Mouse (Mus musculus): ENCODE measurements around the gene Lrrc75a.
"Not testable (repeated sequence)": the region's sequence is repeated elsewhere in the genome, so short reads cannot be mapped to it uniquely, and the experiment has no call there.

Lrrc75a gene

DNA sequence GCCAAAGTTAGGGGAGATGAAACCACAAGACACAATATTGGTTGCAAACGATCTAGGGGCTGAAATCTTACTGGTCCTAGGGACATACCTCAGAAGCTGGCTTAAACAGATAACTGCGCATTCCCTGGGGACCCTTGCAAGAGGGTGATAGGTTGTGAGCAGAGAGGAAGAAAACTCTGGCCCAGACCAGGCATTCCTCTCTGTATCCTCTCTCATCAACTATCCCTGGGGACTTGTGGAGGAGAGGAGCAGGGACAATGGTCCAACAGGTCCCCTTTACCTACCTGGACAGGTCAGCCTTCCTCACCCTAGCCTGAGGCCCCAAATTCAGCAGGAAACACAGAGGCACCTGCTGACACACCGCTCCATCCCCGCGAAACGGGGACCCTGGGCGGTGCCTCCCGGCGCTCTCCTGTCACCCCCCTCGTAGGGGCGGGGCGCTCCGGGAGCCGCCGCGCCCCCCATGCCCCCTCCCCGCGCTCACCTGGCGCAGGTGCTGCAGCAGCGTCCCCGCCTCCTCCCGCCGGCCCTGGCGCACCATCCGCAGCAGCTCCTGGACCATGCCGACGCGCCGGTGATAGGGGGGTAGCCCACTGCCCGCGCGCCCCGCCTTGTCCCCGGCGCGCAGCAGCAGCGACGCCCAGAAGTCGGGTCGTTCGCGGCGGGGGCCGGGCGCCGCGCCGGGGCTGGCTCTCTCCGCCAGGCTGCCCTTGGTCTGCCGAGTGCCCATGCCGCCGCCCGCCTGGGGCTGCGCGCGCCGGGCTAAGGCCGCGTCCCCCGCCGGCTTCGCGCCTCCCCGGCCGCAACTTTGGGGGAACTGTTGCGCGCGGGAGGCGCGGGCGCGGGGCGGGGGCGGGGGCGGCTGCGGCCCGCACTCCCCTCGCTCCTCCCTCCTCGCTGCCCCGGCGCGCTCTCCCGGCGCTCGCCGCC lies at the start of gene Lrrc75a:
TSS of gene Lrrc75a (minus strand) at position 863 of the 930 bp plus-strand sequence.
- DNase-seq (ENCODE audit: low read depth): no peak

DNA sequence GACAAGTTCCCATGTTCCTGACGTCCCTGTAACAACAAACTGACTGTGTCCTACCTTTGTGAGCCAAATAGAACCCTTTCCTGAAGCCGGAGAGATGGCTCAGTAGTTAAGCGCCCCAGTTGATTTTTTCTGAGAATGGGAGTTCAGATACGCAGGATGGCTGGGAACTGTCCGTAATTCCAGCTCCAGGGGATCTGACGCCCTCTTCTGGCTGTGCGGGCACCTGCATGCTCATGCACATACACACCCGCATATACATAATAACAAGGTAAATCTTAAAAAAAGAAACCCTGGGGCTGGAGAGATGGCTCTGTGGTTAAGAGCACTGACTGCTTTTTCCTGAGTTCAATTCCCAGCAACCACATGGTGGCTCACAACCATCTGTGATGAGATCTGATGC lies 46.8 kb upstream of the Lrrc75a start:
- peak; percentile 29 for DNase-seq (ENCODE audit: low read depth)

DNA sequence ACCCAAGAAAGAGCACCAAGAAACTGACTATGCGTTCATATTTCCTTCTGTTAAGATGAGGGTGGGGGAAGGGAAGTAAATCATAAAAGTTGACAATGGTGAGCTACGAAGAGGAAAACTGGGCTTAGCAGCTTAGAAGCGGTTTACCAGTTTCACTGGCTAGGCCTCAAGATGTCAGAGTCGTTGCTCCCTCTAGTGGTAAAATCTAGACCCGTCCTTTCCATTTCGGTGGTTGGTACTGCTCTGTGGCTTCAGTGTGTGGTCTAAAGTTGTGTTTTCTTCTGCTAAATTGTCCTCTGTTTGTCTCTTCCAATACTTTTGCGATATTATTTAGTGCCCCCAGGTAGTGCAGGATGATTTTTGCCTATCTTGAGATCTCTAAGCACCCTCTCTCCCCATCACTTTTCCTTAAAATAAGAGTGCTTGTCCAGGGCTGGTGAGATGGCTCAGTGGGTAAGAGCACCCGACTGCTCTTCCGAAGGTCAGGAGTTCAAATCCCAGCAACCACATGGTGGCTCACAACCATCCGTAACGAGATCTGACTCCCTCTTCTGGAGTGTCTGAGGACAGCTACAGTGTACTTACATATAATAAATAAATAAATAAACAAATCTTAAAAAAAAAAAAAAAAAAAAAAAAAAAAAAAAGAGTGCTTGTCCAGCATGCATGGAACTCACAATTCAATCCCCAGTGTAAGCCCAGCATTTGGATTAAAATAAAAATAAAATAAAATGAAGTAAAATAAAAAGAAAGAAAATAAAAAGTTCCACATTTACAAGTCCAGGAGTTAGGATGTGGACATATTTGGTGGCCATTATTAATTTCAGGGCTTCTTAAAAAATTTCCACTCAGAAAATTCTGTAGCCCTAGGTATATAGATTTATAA lies 45.2 kb upstream of the Lrrc75a start:
- peak; percentile 89 for DNase-seq (ENCODE audit: low read depth)

DNA sequence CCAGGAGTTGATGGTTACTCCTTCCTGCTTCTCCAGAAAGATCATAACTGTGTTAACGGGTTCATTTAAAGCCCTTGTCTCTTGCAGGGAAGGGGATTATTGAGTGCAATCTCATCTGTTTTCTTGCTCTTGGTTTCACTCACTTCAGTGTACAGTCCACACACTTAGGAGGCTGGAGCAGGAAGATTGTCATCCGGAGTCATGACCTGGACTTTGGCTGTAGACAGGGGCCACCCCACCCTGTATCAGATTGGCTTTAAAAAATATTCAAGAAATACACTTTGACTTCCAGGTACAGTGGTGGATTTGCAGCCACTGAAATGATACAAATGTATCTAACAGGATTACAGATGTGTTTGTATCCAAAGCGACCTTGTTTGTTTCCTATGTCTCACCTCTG lies 43.3 kb upstream of the Lrrc75a start:
- DNase-seq (ENCODE audit: low read depth): no peak

DNA sequence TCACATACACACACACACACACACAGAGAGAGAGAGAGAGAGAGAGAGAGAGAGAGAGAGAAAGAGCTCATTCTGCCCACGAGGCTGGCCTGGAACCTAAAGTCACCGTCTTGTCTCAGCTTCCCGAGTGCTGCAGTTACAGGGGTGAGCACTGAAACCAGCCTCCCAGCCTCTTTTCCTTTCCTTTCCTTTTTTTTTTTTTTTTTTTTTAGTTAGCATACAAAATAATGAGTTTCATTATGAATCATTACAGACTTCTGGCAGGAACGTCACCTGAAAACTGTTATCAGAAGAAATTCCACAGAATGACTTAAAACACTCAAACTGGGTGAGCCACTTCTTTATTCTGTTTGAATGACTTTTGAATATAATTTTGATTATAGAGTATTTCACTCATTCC lies 31.6 kb upstream of the Lrrc75a start:
- DNase-seq (ENCODE audit: low read depth): no peak

DNA sequence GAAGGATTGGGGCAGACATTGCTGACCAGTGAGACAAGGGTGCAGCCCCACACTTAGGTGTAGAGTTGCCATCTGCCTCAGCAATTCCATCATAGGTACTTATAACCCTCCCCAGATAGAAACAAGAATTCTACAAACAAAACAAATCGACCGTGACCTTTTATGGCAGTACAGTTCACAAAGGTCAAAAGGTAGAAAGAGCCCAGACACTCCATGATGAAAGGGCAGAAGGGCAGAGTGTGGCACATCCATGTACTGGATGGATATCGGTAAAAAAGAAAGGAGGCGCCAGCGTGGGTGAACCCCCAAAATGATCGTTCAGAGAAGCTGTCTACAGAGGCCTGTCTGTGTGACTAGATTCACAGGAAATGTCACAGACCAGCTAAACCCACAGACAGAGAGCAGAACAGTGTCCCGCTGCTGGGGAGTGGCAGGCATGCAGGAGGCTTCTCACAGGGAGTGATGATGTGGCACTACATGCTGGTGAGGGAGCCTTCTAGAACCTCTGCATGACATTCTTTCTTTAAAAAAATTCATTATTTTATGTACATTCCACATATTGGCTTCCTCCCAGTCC lies 30.5 kb upstream of the Lrrc75a start:
- DNase-seq (ENCODE audit: low read depth): no peak

DNA sequence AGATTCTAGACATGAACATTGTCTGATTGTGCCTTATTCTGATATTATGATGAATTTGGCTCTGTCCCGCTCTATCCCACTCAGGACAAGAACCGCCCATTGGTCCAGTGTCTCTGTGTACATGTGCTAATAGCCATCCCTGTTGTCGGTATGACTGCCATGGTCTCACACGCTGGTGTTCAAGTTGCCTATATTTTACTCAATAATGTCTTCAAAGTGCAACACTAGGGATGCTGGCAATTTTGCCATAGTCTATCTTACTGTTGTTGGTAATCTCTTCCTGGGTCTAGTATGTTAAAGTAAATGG lies 27.9 kb upstream of the Lrrc75a start:
- no peak for DNase-seq (ENCODE audit: low read depth)

DNA sequence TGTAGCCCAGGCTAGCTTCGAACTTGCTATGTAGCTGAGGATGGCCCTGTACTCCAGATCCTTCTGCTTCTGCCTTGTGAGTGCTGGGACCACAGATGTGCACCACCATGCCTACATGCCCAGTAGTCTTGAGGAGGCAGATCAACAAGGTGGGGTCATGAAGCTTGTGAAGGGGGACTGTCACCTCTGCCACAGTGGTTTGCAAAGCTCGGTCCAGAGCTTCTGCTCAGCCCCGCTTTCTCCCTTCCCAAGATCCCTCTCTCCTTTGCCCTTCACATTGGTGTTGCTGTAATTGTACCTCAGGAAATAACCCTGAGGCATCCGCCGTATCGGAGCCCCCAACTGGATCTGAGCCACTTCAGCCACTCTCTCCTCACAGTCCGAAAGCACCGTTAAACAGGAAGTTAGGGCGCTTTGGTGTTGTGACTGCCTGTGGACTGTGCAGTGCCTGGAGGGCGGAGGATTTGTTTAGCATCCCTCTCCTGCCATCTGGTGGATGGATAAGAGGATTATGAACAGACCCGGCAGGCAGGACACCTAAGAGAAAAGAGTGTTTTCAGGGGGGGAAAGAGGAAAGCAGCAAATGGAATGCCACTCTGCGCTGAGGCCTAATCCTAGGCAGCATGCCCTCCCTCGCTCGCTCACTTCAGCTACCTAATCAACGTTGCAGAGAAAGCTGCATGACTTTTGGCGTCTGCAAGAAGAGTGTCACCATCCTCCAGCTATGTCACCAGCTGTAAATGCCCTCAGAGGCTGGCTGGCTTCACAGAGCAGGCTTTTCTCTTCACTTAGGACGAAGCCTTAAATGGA lies 27.4 kb upstream of the Lrrc75a start:
- DNase-seq (ENCODE audit: low read depth): peak; percentile 93

DNA sequence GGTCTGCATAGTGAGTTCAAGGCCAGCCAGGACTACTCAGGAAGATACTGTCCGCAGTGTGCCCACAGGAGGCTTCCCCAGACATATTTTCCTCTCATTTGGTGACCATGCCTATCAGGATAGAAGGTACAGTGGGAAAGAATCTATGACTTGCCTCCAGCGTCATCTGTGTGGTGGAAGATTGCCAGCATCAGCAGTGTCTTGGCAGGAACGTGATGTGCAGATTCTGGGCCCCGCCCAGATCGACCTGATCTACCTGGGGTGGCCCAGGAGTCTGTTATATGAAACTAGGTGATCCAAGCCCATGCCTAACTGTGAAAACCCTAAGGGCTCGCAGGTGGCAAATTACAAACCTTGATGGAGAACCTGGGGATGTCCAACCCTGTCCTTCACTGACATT lies 21.7 kb upstream of the Lrrc75a start:
- no peak for DNase-seq (ENCODE audit: low read depth)

DNA sequence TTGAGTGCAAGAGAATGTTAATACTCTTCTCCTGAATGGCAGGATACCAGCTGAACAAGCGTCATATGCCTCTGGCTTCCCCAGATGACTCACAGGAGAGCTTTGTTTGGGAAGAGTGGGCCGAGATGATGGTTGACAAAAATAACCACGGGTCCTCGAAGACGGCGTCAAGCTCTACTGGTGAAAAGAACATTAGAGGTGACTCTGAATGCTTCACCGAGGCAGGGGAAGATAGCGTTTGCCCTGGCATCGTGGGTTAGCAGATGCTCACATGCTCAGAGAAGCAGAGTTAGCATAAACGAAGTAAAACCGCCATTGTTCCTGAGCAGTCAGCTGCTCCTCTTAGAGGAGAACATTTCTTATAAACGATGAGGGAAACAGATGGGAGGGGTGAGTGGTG lies 21.1 kb upstream of the Lrrc75a start:
- DNase-seq (ENCODE audit: low read depth): no peak

DNA sequence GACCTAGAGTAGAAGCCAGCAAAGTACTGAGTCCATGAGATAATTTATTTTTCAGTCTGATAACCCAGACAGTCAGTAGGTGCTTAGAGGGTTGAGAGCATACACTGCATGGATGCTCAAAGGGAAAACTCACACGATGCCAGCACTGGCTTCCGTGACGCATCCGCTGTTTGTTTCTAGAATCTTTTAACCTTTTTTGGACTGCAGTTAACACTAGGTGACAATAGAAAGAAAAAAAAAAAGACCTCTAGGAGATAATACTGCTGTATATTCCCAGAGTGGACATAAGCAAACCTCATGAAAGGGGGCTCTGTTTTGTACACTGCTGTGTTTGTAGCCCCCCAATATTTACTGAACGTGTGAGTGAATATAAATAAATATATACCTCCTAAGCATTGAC lies 20.7 kb upstream of the Lrrc75a start:
- no peak for DNase-seq (ENCODE audit: low read depth)

DNA sequence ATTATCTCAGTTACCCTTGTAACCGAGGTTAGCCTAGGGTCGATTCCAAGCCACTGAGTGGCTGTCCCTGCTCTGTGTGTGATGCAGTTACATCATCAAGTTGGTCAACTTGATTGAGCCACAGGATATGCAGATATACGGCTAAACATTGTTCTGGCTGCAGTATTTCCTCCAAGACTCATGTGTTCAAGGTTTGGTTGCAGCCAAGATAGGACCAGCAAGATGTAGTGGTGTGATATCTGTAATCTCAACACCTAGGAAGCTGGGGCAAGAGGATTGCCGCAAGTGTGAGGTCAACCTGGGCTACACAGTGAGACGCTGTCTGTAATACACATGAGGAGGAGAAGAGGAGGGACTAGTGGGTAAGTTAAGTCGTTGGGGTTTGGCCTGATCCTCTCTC lies 15.9 kb upstream of the Lrrc75a start:
- DNase-seq (ENCODE audit: low read depth): peak; percentile 92

DNA sequence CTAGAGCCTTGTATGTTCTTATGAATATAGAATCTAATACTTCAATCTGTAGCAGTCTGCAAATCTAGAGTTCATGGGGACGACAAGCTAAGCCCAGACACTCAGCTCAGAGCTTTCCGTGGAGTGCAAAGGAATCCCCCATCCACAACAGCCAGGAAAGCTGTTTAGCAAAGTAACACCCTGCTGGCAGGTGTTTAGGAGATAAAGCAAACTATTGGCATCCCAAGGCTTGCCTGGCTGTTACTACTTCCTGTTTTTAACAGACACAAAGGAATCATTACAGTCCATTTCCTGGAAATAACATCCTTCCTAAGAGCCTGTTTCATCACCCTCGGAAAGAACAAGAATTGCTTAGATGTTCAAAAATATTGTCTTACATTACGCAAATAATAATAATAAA lies 12.6 kb upstream of the Lrrc75a start:
- DNase-seq (ENCODE audit: low read depth): no peak

DNA sequence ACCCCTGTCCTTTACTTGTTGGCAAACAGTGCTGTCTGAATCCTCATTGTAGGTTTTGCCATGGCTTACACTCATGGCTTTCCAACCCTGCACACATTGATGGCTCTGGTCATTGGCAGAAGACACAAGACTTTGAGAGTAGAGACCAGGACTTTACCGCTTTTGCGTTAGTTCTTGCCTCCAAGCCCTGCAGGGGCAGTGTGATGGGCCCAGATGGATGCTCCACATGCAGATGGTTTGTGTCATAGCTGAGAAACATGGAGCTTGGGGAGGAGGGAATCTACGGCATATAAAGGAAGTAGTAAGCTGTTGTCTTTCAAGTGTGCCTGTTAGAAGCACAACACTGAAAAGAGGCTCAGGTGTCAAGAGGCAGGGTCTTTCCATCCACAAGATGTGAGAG lies 3.8 kb upstream of the Lrrc75a start:
- no peak for DNase-seq (ENCODE audit: low read depth)

DNA sequence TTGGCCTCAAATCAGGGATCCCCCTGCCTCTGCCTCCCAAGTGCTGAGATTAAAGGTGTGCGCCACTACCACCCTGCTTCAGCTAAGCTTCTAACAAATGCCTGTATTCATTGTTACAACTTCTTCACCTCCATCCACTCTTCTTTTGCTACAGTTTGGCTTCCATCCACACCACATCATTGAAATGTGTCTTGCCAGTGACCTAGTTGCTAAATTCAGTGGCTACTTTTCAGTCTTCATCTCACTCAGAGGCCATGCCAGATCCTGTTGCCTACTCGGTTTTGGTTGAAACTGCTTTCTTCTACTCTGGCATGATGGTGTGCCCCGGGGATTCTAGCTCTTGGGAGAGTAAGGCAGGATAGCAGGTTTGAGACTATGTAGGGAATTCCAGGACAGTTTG lies 3.2 kb upstream of the Lrrc75a start:
- no peak for DNase-seq (ENCODE audit: low read depth)

DNA sequence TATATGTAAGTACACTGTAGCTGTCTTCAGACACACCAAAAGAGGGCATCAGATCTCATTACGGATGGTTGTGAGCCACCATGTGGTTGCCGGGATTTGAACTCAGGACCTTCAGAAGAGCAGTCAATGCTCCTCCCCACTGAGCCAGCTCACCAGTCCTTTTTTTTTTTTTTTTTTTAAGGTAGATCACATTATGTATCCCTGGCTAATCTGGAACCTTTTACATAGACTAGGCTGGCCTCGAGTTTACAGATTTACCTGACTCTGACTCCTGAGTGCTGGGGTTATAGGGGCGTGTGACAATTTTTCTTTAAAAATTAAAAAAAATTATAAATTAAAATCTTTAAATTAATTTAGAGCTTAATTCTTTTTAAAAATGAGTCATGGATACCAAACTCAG lies 1.5 kb upstream of the Lrrc75a start:
- DNase-seq (ENCODE audit: low read depth): not testable (repeated sequence)

DNA sequence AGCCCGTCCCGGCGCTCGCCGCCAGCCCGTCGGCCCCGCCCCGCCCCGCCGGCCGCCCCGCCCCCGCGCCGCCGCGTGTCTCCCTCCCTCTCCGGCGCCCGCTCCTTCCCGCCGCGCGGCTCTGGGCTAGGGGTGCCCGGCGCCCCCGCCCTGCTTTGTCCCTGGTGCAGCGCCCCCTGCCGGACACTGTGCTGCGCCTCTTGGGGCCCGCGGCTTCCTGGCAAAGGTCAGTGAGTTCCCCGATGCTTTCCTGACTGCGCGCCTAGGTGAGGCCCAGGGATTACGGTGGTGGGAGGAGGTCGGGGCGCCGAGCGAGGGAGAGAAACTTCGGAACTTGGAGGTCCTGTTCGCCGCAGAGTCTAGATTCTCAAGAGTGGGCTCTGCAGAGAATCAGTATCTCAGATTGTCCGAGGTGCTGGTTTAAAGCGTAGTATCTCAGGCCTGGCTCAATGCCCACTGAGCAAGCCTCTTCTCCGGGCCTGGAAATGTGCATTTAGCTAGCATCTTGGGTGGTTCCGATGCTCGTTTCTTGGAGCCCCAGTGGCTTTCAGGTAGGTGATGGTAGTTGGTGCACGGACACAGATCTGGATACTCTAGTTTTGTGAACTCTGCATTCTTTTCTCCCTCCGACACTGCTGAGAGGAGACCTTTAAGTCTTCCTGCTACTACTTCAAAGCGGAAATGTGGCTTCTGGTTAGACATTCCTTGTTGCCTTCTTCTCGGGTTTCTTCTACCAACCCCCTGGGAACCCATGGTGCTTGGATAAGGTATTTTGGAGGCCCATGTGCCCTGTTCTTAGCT lies 468 bp upstream of the Lrrc75a start, which contains the start of gene Mmgt2:
TSS of gene Mmgt2 (plus strand) at position 74 of the 801 bp plus-strand sequence.
- peak; percentile 90 for DNase-seq (ENCODE audit: low read depth)

DNA sequence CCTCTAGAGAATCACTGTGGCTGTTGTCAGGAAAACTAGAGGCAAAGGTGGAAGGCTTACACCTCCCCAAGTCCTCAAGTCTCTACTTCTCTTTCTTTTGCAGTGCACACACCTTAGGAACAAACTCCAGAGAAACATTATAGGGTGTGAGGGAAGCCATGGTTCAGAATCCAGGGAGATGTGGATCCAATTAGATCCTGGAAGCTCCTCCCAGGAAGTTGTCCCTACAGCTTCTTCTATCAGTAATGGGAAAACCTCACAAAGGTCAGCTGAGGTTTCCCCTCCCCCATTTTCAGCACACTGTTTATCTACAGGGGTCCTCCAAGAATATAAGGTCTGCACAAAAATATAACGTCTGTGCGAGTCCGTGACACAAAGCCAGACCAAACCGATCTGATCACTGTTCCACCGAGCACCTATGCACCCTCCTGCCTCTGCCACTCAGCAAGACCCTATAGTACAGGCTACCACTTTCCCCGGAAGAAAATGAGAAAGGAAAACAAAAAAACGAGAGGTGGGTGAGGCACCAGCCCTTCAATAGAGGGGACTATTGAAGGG lies 1.3 kb downstream of the Lrrc75a start:
- no peak for DNase-seq (ENCODE audit: low read depth)

DNA sequence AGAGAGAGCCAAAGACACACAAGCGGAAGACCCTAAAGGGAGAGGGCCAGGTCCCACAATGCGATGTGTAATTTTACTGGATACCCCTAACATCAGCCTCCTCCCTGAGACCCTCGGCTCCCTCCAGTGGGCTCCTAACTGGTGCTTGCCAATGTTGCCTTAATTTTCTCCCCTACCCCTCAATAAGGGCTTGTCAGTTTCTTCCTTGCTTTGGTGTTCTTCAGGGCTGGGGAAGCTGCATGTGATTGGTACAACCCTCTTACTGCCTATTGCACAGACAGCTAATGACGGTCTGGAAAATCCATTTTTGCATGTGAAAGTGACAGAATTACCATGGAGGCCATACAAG lies 1.9 kb downstream of the Lrrc75a start:
- peak; percentile 74 for DNase-seq (ENCODE audit: low read depth)

DNA sequence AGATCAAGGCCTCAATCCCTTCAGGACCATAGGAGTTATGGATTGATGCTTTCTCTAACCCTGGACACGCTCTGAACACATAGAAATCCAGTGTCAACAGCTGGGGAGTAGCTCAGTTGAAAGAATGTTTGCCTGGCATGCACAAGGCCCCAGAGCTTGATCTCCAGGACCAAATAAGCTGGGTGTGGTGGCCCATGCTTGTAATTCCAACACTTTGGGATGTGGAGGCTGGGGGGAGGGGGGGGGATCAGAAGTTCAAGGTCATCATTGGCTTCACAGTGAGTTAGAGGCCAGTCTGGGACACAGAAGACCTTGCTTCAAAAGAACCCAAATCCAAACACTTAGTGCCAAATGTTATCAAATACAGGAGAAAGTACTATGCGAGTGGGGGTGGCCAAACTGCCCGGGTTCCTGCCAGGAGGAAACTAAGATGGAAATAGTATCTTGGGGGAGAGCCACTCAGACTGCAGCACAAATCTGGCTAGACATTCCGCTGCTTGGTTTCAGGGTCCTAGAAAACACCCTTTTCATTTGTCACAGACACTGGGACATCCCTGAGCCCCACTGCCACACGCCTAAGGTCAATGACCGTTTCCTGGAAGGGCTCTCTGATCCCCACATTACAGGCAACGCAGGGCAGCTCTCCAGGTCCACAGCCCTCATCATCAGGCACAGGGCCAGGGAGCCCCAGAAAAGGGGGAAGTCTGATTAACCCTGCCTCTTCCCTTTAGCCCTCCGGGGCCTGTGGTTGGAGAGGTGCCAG lies 2.4 kb downstream of the Lrrc75a start:
- DNase-seq (ENCODE audit: low read depth): peak; percentile 82

All from 416B (cell line).